In genomic region chr7:34719599-34719998, GRCm38 (mm10) we compare ENCODE assay signal across 9 mouse cellular contexts.
DNase-seq lines count a peak whose midpoint lies in the region; ATAC-seq and TF ChIP-seq lines count a peak whose summit lies in the region.
"Had no signal": no experiment of that assay in that cellular context is flagged by ENCODE, and none has a peak within 500 bp of the region (broad histone marks: within the 10 kb centered on the region; RNA-seq: fewer than 3 reads in every experiment).

No protein-coding gene starts in this region.

- no peak overlapping the region for H3K4me3 ChIP-seq in heart, adult 2 months
- no peak overlapping the region for H3K4me3 ChIP-seq in heart, embryonic 11.5 days (ENCODE audit: low read depth, low read length)
- no peak overlapping the region for H3K4me3 ChIP-seq in E14TG2a.4 (replicated peaks; ENCODE audit: low read length)
- no peak overlapping the region for H3K4me3 ChIP-seq in gastrocnemius, adult 2 months
- H3K4me3 ChIP-seq: limb, embryonic 15.5 days had no signal

- no peaks in the 10 kb centered on the region for H3K36me3 ChIP-seq in heart, adult 2 months (ENCODE audit: control insufficient read depth, insufficient read depth, low read length)
- H3K36me3 ChIP-seq in heart, embryonic 11.5 days (ENCODE audit: control insufficient read depth, insufficient read depth, low read length), result no peaks in the 10 kb centered on the region
- H3K36me3 ChIP-seq in E14TG2a.4 (ENCODE audit: insufficient read depth, low read length), result no peaks in the 10 kb centered on the region
- H3K36me3 ChIP-seq: limb, embryonic 15.5 days had no signal

- ATAC-seq in heart, embryonic 11.5 days (replicated peaks; ENCODE audit: insufficient number of reproducible peaks, low FRiP score, low TSS enrichment), result no peak

- TF ChIP-seq CTCF in heart, adult 2 months (IDR thresholded peaks at IDR 0.05), result peak; percentile 81
- peak; percentile 63 for TF ChIP-seq CTCF in E14TG2a.4 (conservative IDR thresholded peaks at IDR 0.05; ENCODE audit: low read length)
- peak; percentile 86 for TF ChIP-seq CTCF in gastrocnemius, adult 2 months (IDR thresholded peaks at IDR 0.05)

- H3K9ac ChIP-seq in heart, adult 2 months (ENCODE audit: low read depth, low read length), result no peak overlapping the region
- H3K9ac ChIP-seq in heart, embryonic 11.5 days (ENCODE audit: low read depth, low read length), result no peak overlapping the region
- H3K9ac ChIP-seq: limb, embryonic 15.5 days had no signal

- H3K4me1 ChIP-seq in heart, adult 2 months (ENCODE audit: control insufficient read depth, insufficient read depth, low read length), result peaks cover 2% of the 10 kb centered on the region
- H3K4me1 ChIP-seq in heart, embryonic 11.5 days (ENCODE audit: control insufficient read depth, insufficient read depth, low read length), result peaks cover 29% of the 10 kb centered on the region
- peaks cover 50% of the 10 kb centered on the region for H3K4me1 ChIP-seq in E14TG2a.4 (replicated peaks; ENCODE audit: low read depth, low read length)

- WGBS in heart, adult 2 months, result 32% methylated on average over 5 of the region's 5 CpGs
- 39% methylated on average over 5 of the region's 5 CpGs for WGBS in heart, embryonic 11.5 days (ENCODE audit: insufficient replicate concordance)

- intact Hi-C loops in heart, adult 2 months (cut with DNase I), result loop anchor here (1.0 kb wide), 1 partner anchor 43 kb away; no protein-coding TSS in a partner anchor
- intact Hi-C loops in gastrocnemius, adult 2 months (cut with DNase I), result loop anchor here (1.0 to 5.0 kb wide), 2 partner anchors 43 to 312 kb away; no protein-coding TSS in a partner anchor

- H3K4me2 ChIP-seq in heart, embryonic 11.5 days, result no peak overlapping the region
- H3K4me2 ChIP-seq: limb, embryonic 15.5 days had no signal

- H3K27me3 ChIP-seq in heart, adult 2 months (ENCODE audit: control insufficient read depth, insufficient read depth, low read length), result no peaks in the 10 kb centered on the region
- H3K27me3 ChIP-seq in heart, embryonic 11.5 days (ENCODE audit: control insufficient read depth, insufficient read depth, low read length), result peaks cover 5% of the 10 kb centered on the region
- H3K27me3 ChIP-seq in E14TG2a.4 (ENCODE audit: insufficient read depth, low read length), result 0 out of 2 replicates have a peak, but pooled peaks cover 5% of the 10 kb centered on the region

- H3K27ac ChIP-seq in heart, adult 2 months, result no peak overlapping the region
- H3K27ac ChIP-seq in heart, embryonic 11.5 days (ENCODE audit: low read depth, low read length), result no peak overlapping the region
- H3K27ac ChIP-seq in gastrocnemius, adult 2 months, result no peak overlapping the region
- H3K27ac ChIP-seq: limb, embryonic 15.5 days had no signal

- H3K9me3 ChIP-seq in heart, embryonic 11.5 days (replicated peaks; ENCODE audit: control insufficient read depth, low read length), result no peaks in the 10 kb centered on the region
- H3K9me3 ChIP-seq in E14TG2a.4 (ENCODE audit: low read length), result no peaks in the 10 kb centered on the region
- H3K9me3 ChIP-seq: limb, embryonic 15.5 days had no signal

- DNase-seq in heart, adult 2 months, result peak; percentile 61 to 68
- DNase-seq in c-Kit-positive CD71-positive TER-119-negative erythroid progenitor cells, embryonic 14.5 days (ENCODE audit: low read depth), result peak; percentile 8
- peak; percentile 73 for DNase-seq in gastrocnemius, adult 2 months
- peak; percentile 86 to 87 for DNase-seq in kidney, postnatal 4 days
- peak; percentile 75 for DNase-seq in lung, postnatal 36 days
- peak; percentile 60 for DNase-seq in thymus, postnatal 4 days

- no peaks in the 10 kb centered on the region for H3K79me2 ChIP-seq in heart, adult 2 months (replicated peaks; ENCODE audit: control insufficient read depth, insufficient read depth, low read length)

- 0 out of 2 replicates have a peak, but pooled peaks have one; percentile 46 for TF ChIP-seq EP300 in heart, adult 2 months (IDR thresholded peaks at IDR 0.05; ENCODE audit: insufficient read depth, low read depth, low read length)

- TF ChIP-seq POLR2A in heart, adult 2 months (IDR thresholded peaks at IDR 0.05; ENCODE audit: insufficient read depth, low read depth, low read length), result no peak

Comparison
In these comparisons a context has a peak if more than half of its experiments do, and no peak if none do; other contexts are left out.
1. DNase-seq: peak in every context shown above with its lines; median percentile 86 in kidney, postnatal 4 days; 75 in lung, postnatal 36 days; 73 in gastrocnemius, adult 2 months; 64 in heart, adult 2 months; 60 in thymus, postnatal 4 days; 8 in c-Kit-positive CD71-positive TER-119-negative erythroid progenitor cells, embryonic 14.5 days.